Mouse (Mus musculus): ENCODE measurements around the gene Cngb1. TPM values are rescaled to one million over a fixed set of nuclear protein-coding genes. Genes with fewer than 3 reads are reported as not detected.

Cngb1 gene
- polyA plus RNA-seq, 1 experiment from 2014 or later, result 0.54 TPM

DNA sequence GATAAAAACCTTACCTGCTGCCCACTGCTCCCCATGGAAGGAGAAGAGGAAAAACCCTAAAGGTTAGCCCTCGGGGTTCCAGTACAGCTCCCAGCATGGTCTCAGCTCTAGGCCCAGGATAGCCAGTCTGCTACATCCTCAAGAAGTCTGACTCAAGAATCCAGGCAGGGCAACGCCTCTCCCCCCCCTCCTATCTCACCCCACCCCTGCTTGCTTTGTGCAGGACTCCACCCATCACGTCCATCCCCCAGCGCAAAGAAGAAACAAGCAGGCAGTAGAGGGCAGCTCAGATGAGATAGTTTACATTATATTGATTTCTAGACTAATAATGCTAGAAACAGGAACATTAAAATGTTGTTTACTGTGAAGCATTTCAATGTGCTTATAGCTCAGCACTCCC is 34.5 kb downstream of the Cngb1 start:
- 35% methylated on average over 4 of the region's 4 CpGs for WGBS
- Histone ChIP-seq H3K4me3 (replicated peaks) (no peak overlapping the region), H3K4me2 (replicated peaks) (no peak overlapping the region), H3K4me1 (replicated peaks) (0 out of 2 replicates have a peak, but pooled peaks cover 7% of the 10 kb centered on the region), H3K9ac (replicated peaks) (no peak overlapping the region), H3K36me3 (no peaks in the 10 kb centered on the region), H3K9me3 (no peaks in the 10 kb centered on the region), H3K27me3 (no peaks in the 10 kb centered on the region), H3K27ac (no peak overlapping the region)
- no peak for ATAC-seq

DNA sequence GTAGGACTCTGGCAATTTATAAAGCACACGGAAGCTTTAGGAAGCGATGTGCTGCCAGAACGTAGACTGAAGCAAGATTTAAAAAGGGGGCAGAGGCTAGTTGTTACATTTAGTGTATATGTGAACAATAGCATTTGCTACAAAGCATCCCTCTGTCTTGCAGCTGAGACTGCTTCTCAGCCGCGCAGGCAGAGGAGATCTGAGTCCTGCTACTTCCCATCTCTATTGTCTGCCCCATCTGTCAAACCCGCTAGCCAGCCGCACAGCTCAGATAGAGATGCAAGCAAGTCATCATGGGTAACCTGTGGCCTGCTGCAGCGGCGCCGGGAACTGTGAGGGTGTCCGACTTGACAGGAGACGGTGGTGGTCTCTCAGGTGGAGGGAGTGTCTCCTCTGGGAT is 35.9 kb downstream of the Cngb1 start:
- Histone ChIP-seq H3K36me3 (no peaks in the 10 kb centered on the region), H3K4me2 (replicated peaks) (no peak overlapping the region), H3K27me3 (no peaks in the 10 kb centered on the region), H3K27ac (no peak overlapping the region), H3K4me1 (replicated peaks) (0 out of 2 replicates have a peak, but pooled peaks cover 7% of the 10 kb centered on the region), H3K9ac (replicated peaks) (no peak overlapping the region), H3K4me3 (replicated peaks) (no peak overlapping the region), H3K9me3 (no peaks in the 10 kb centered on the region)
- WGBS, result 65% methylated on average over 12 of the region's 12 CpGs
- no peak for ATAC-seq

DNA sequence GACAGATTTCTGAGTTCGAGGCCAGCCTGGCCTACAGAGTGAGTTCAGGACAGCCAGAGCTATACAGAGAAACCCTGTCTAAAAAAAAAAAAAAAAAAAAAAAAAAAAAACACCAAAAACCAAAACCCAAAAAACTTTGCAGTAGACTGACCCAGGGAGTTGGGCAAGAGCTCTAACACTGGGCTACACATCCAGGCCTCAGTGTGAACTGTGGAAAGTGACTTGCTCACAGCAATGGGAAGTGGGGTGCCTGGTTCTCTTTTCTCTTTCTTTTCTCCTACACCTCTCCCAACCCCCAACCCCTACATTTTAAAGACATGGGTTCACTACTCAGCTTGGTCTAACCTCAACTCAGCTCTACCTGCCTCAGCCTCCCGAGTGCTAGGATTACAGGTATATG is 44.2 kb downstream of the Cngb1 start:
- no peak for ATAC-seq
- Histone ChIP-seq H3K4me1 (replicated peaks) (no peaks in the 10 kb centered on the region), H3K9ac (replicated peaks) (no peak overlapping the region), H3K27me3 (no peaks in the 10 kb centered on the region), H3K9me3 (no peaks in the 10 kb centered on the region), H3K36me3 (no peaks in the 10 kb centered on the region), H3K27ac (no peak overlapping the region), H3K4me3 (replicated peaks) (no peak overlapping the region), H3K4me2 (replicated peaks) (no peak overlapping the region)
- 90% methylated on average over 2 of the region's 2 CpGs for WGBS

DNA sequence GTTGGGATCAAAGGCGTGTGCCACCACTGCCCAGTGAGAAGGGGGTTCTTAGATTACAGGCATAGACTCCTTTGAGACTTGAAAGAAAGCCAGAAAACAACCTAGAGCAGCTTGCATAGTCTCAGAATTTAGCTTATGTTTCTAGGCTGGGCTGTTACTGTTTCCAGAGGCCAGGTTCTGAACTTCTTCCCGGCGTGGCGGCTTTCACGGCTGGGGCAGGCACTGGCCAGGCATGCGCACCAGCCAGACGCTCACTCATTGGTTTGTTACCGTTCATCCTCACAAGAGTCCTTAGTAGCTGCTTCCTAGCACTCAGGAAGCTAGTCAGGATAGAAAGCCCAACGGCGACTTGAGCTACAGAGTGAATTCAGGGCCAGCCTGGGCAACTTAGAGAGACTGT is 50.8 kb downstream of the Cngb1 start:
- no peaks in the 10 kb centered on the region for H3K27me3 ChIP-seq
- ATAC-seq, result no peak
- H3K9ac ChIP-seq (replicated peaks), result no peak overlapping the region
- H3K4me2 ChIP-seq (replicated peaks), result no peak overlapping the region
- H3K9me3 ChIP-seq, result no peaks in the 10 kb centered on the region
- 83% methylated on average over 10 of the region's 10 CpGs for WGBS
- H3K4me3 ChIP-seq (replicated peaks), result no peak overlapping the region
- no peak overlapping the region for H3K27ac ChIP-seq
- H3K36me3 ChIP-seq, result no peaks in the 10 kb centered on the region
- 0 out of 2 replicates have a peak, but pooled peaks cover 3% of the 10 kb centered on the region for H3K4me1 ChIP-seq (replicated peaks)

DNA sequence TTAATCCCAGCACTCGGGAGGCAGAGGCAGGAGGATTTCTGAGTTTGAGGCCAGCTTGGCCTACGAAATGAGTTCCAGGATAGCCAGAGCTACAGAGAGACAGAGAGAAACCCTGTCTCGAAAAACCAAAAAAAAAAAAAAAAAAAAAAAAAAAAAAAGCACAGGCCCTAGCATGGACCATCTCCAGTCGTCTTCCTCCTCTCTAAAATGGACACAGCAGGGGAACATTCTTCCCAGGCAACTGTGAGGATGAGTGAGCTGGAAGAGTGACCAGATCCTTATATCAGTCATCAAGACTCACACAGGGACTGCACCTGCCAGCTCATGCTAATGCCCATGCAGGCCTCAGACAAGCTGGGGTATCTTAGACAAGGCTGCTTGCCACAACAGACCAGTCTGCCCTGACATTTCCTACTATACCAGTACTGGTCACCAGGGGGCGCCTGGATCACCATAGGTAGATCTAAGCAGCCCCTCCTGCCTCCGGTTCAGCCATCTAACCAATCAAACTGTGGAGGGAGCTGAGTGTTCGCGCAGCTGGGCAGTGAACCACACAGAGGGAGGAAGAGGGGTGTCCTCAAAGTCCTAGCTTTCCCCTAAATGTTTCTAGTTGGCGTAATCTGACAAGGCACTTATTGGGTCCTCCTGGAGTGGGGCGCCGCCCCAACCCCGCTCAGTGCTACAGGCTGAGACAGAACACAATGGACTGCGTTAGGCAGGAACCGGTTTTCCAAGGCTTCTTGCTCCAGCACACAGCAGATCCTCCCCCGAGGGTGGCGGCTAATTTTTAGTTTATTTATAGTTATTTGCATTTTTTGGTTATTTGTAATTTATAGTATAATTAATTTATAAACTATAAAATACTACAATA is 51.6 kb downstream of the Cngb1 start:
- ATAC-seq, result peak; percentile 97
- Histone ChIP-seq H3K36me3 (no peaks in the 10 kb centered on the region), H3K27me3 (no peaks in the 10 kb centered on the region), H3K9me3 (no peaks in the 10 kb centered on the region), H3K4me1 (replicated peaks) (0 out of 2 replicates have a peak, but pooled peaks cover 3% of the 10 kb centered on the region), H3K9ac (replicated peaks) (peak overlapping the region; percentile 56; the same call in 1 of the 2 replicates), H3K4me2 (replicated peaks) (peak overlapping the region; percentile 57), H3K4me3 (replicated peaks) (peak overlapping the region; percentile 33), H3K27ac (peak overlapping the region; percentile 44; the same call in 1 of the 2 replicates)
- WGBS, result 21% methylated on average over 16 of the region's 16 CpGs

DNA sequence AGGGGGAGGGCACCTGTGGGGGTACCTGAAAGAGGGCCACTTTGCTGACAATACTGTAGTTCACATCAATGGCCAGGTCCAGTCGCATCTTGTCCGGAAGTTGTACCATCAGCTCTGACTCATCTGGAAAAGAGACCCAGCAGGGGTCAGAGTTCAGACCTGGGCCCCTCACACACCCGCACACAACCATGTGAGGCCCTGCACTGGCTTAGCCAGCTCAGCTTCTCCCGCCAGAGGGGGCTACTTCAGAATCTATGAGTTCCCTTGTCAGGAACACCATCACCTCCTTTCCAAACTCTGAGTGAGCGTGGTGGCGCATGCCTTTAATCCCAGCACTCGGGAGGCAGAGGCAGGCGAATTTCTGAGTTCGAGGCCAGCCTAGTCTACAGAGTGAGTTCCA is 54.3 kb downstream of the Cngb1 start:
- Histone ChIP-seq H3K4me1 (replicated peaks) (0 out of 2 replicates have a peak, but pooled peaks cover 3% of the 10 kb centered on the region), H3K9me3 (no peaks in the 10 kb centered on the region), H3K9ac (replicated peaks) (no peak overlapping the region), H3K36me3 (no peaks in the 10 kb centered on the region), H3K27ac (no peak overlapping the region), H3K4me3 (replicated peaks) (no peak overlapping the region), H3K27me3 (no peaks in the 10 kb centered on the region), H3K4me2 (replicated peaks) (no peak overlapping the region)
- WGBS, result 68% methylated on average over 9 of the region's 9 CpGs
- no peak for ATAC-seq

DNA sequence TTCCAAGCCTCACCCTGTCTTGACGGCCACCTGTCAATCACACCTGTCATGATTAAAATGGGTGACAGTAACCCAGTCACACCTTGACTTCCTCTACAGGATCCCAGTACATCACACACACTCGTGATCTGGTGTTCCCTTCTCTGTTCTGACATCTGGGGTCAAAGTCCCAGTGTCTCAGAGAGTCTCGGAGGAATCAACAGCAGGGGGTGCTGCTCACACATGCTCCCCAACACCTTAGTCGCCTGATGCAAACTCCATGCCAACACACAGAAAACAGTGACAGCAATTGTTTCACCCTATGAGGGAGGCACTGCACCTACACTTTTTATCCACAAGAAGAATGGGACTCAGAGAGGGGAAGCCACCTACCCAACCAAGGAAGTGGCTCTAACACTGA is 56.5 kb downstream of the Cngb1 start:
- Histone ChIP-seq H3K36me3 (no peaks in the 10 kb centered on the region), H3K27me3 (no peaks in the 10 kb centered on the region), H3K4me2 (replicated peaks) (no peak overlapping the region), H3K27ac (no peak overlapping the region), H3K9me3 (no peaks in the 10 kb centered on the region), H3K4me1 (replicated peaks) (peaks cover 8% of the 10 kb centered on the region), H3K9ac (replicated peaks) (no peak overlapping the region), H3K4me3 (replicated peaks) (no peak overlapping the region)
- no peak for ATAC-seq
- WGBS, result 58% methylated on average over 4 of the region's 4 CpGs

DNA sequence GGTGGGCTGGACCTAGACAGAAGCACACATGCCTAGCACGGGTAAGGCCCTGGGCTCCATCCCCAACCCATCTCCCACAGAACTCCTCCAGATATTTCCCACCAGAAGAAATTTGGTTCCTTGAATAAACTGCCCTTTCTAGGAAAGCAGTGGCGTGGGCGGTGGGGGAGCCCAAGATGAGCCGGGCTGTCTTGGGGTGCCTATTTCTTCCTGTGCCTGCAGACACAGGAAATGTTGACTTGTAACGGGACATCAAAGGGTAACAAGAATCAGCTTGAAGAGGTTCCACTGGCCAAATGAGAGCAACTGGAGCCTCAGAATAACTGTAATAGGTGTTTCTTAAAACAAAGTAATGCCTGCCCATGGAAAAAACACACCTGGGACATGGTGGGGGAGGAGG is 59.1 kb downstream of the Cngb1 start:
- ATAC-seq, result no peak

DNA sequence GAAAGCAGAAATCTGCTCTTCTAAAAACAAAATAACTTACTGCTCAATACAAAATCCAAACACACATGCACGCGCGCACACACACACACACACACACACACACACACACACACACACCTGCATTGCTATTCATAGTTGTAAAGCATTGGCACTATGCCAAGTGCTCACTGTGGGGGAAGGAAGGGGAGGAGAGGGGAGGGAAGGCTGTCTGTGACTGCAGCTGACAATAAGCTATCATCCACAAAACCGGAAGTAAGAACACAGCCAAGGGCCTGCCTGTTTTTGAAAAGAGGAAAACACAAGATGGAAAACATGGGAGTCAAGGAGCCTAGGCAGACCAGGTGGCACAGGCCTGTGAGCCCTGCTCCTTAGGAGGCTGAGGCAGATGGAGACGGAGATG is 61.2 kb downstream of the Cngb1 start:
- H3K27ac ChIP-seq, result peak overlapping the region; percentile 70

More for the DNA sequence above, 59.1 kb downstream of the Cngb1 start:
- no peaks in the 10 kb centered on the region for H3K9me3 ChIP-seq
- H3K4me3 ChIP-seq (replicated peaks), result no peak overlapping the region
- no peak overlapping the region for H3K27ac ChIP-seq
- H3K4me2 ChIP-seq (replicated peaks), result no peak overlapping the region
- H3K4me1 ChIP-seq (replicated peaks), result peaks cover 33% of the 10 kb centered on the region
- WGBS, result 90% methylated on average over 5 of the region's 5 CpGs
- H3K27me3 ChIP-seq, result no peaks in the 10 kb centered on the region
- H3K9ac ChIP-seq (replicated peaks), result no peak overlapping the region
- H3K36me3 ChIP-seq, result no peaks in the 10 kb centered on the region

DNA sequence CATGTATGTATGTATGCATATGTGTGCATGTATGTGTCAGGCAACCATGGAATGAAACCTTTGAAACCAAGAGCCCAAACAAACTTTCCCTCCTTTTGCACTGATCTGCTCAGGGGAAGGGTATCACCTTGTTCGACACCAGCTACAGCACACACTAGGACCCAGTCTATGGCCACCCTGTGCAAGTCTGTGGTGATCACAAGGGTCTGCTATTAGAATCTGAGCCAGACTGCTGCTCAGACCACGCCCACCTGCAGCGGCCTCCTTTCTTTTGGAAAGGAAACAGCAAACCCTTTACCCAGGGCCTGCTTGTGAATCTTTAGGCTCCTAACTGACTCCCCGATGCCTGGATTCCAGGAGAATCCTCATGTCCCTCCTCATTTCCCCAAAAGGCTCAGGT is 62.5 kb downstream of the Cngb1 start:
- no peaks in the 10 kb centered on the region for H3K36me3 ChIP-seq
- no peaks in the 10 kb centered on the region for H3K27me3 ChIP-seq
- H3K9ac ChIP-seq (replicated peaks), result no peak overlapping the region
- H3K4me3 ChIP-seq (replicated peaks), result no peak overlapping the region
- ATAC-seq, result peak; percentile 53; the same call in 1 of the 2 replicates
- H3K27ac ChIP-seq, result peak overlapping the region; percentile 96
- H3K4me2 ChIP-seq (replicated peaks), result 0 out of 2 replicates have a peak overlapping the region, but pooled peaks have one; percentile 16
- H3K4me1 ChIP-seq (replicated peaks), result peaks cover 36% of the 10 kb centered on the region
- H3K9me3 ChIP-seq, result no peaks in the 10 kb centered on the region
- whole genome bisulfite sequencing, result 57% methylated on average over 4 of the region's 4 CpGs

More for the DNA sequence above, 61.2 kb downstream of the Cngb1 start:
- no peak overlapping the region for H3K4me3 ChIP-seq (replicated peaks)
- H3K9me3 ChIP-seq, result no peaks in the 10 kb centered on the region
- no peak overlapping the region for H3K4me2 ChIP-seq (replicated peaks)
- peak; percentile 15; the same call in 1 of the 2 replicates for ATAC-seq
- H3K36me3 ChIP-seq, result no peaks in the 10 kb centered on the region
- 65% methylated on average over 5 of the region's 5 CpGs for WGBS
- no peak overlapping the region for H3K9ac ChIP-seq (replicated peaks)
- peaks cover 36% of the 10 kb centered on the region for H3K4me1 ChIP-seq (replicated peaks)
- H3K27me3 ChIP-seq, result no peaks in the 10 kb centered on the region

DNA sequence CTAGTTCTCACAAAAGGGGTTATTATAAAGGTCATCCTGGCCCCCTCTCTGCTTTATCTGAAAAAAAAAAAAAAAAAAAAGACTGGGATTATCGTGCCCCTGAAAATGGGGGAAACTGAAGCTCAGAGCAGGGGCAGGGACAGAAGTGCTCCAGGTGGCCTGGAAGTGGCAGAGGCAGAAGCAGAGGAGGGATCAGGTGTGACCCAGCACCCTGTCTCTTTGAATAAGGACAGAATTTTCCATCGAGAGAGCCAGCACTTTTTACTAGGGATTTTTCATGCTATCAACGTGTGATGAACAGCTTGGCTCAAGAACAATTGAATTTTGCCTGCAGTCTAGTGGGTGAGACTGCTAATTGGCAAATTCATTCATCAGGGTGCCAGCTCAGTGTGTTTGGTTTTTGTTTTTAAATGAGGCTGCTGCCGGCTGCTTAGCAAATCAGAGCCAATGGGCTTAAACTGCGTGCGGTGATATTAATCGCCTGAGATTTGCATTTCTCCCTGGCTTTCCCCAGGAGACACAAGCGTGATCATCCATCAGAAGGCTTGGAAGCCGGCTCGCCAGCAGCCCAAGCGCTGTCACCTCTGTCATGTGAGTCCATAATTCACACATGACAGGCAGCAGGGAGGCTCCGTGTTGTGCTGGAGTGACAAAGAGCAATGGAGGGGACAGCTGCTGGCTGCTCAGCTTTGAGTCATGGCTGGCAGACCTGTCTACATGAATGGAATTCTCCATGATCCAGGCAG is 63.4 kb downstream of the Cngb1 start:
- 8% methylated on average over 12 of the region's 12 CpGs for WGBS

More for the DNA sequence above, 63.4 kb downstream of the Cngb1 start:
- no peak overlapping the region for H3K9ac ChIP-seq (replicated peaks)
- no peak overlapping the region for H3K4me3 ChIP-seq (replicated peaks)
- no peaks in the 10 kb centered on the region for H3K27me3 ChIP-seq
- peak overlapping the region; percentile 16 for H3K4me2 ChIP-seq (replicated peaks)
- no peaks in the 10 kb centered on the region for H3K36me3 ChIP-seq
- peaks cover 36% of the 10 kb centered on the region for H3K4me1 ChIP-seq (replicated peaks)
- no peaks in the 10 kb centered on the region for H3K9me3 ChIP-seq
- peak; percentile 90 for ATAC-seq
- H3K27ac ChIP-seq, result peak overlapping the region; percentile 96
